Mouse (Mus musculus) hindbrain, embryonic 14.5 days (tissue): ENCODE data around the gene Poc1b. TPM values are rescaled to one million over a fixed set of nuclear protein-coding genes. Genes with fewer than 3 reads are reported as not detected.
A peak's percentile ranks its signal among the peaks of the same experiment; 100 is the strongest.

Experiments
- ATAC-seq: fragments of 200-750 bp; cut with Nextera tagmentation; 2 replicates; pipeline ENCODE4 v1.8.0; 2017; ENCODE audit warnings: moderate number of reproducible peaks, mild to moderate bottlenecking, moderate TSS enrichment, moderate library complexity; ENCODE audit not compliant: low FRiP score
- DNase-seq: peaks from one replicate; pipeline ENCODE4 v3.0.0-alpha.2; 2015; ENCODE audit warnings: low spot score
- H3K27ac ChIP-seq: fragments of 300-500 bp; sonication (generic); 2 replicates; pipeline ENCODE4 v1.5.1; 2014; ENCODE audit warnings: mild to moderate bottlenecking, moderate library complexity
- H3K27me3 ChIP-seq: fragments of 300-500 bp; sonication (generic); 2 replicates; pipeline ENCODE4 v1.6.1; 2014; ENCODE audit warnings: mild to moderate bottlenecking, low read length, mixed read lengths; ENCODE audit not compliant: control insufficient read depth, insufficient read depth
- H3K36me3 ChIP-seq: fragments of 300-500 bp; sonication (generic); replicated peaks from 2 replicates; pipeline ENCODE4 v1.6.1; 2014; ENCODE audit not compliant: control insufficient read depth, insufficient read depth
- H3K4me1 ChIP-seq: fragments of 300-500 bp; sonication (generic); replicated peaks from 2 replicates; pipeline ENCODE4 v1.6.1; 2014; ENCODE audit warnings: antibody characterized with exemption, low read length, mixed read lengths; ENCODE audit not compliant: control insufficient read depth, insufficient read depth
- H3K4me2 ChIP-seq: fragments of 300-500 bp; sonication (generic); replicated peaks from 2 replicates; pipeline ENCODE4 v1.6.1; 2014; ENCODE audit warnings: mild to moderate bottlenecking, moderate library complexity
- H3K4me3 ChIP-seq: fragments of 300-500 bp; sonication (generic); replicated peaks from 2 replicates; pipeline ENCODE4 v1.5.1; 2014; ENCODE audit warnings: mild to moderate bottlenecking, low read length
- H3K9ac ChIP-seq: fragments of 300-500 bp; sonication (generic); 2 replicates; pipeline ENCODE4 v1.6.1; 2014
- H3K9me3 ChIP-seq: fragments of 300-500 bp; sonication (generic); 2 replicates; pipeline ENCODE4 v1.6.1; 2016; ENCODE audit warnings: low read length; ENCODE audit not compliant: control insufficient read depth
- WGBS: fragments of 180-500 bp; shearing (Covaris S2); extraction: QIAGEN DNeasy Blood & Tissue Kit; methylation state at CpG from one replicate; pipeline ENCODE4 v1.1.7; 2014; 5-methylcytosine and 5-hydroxymethylcytosine counted together
- polyA plus RNA-seq: library from polyadenylated mRNA; unstranded; fragments of >200 nt; fragmentation: Nextera tagmentation; extraction: Ambion mirVana; gene quantifications from 2 replicates; pipeline ENCODE4 v1.2.1, GENCODE M21; 2014

Gene Poc1b
- polyA plus RNA-seq, 1 experiment from 2014 or later, result 12.5 TPM

GRCm38 (mm10) chr10:99126225-99126624, 19.4 kb downstream of the Poc1b start, which contains the start of gene Phxr2:
Phxr2 (minus strand) TSS chr10:99126325.
- H3K4me3 ChIP-seq, result no peak within 1 kb of the TSS
- DNase-seq, result no peak
- no peaks in the 10 kb centered on the region for H3K4me1 ChIP-seq
- no peak for ATAC-seq
- H3K9me3 ChIP-seq, result no peaks in the 10 kb centered on the region
- no peak within 1 kb of the TSS for H3K9ac ChIP-seq
- H3K4me2 ChIP-seq, result no peak within 1 kb of the TSS
- no peaks in the 10 kb centered on the region for H3K27me3 ChIP-seq
- H3K27ac ChIP-seq, result no peak within 1 kb of the TSS
- WGBS, result 92% methylated on average over 4 of the region's 4 CpGs
- H3K36me3 ChIP-seq, result peaks cover 23% of the 10 kb centered on the region

GRCm38 (mm10) chr10:99126954-99127353, 20.1 kb downstream of the Poc1b start:
- Histone ChIP-seq H3K4me3 (no peak overlapping the region), H3K27me3 (no peaks in the 10 kb centered on the region), H3K4me1 (no peaks in the 10 kb centered on the region), H3K9me3 (no peaks in the 10 kb centered on the region), H3K4me2 (no peak overlapping the region), H3K36me3 (peaks cover 25% of the 10 kb centered on the region), H3K27ac (no peak overlapping the region), H3K9ac (no peak overlapping the region)
- DNase-seq (no peak), ATAC-seq (no peak)
- WGBS, result 96% methylated on average over 14 of the region's 14 CpGs

GRCm38 (mm10) chr10:99127691-99128261, 20.9 kb downstream of the Poc1b start:
- 87% methylated on average over 11 of the region's 11 CpGs for WGBS
- Histone ChIP-seq H3K4me1 (no peaks in the 10 kb centered on the region), H3K4me3 (no peak overlapping the region), H3K27ac (no peak overlapping the region), H3K27me3 (no peaks in the 10 kb centered on the region), H3K36me3 (peaks cover 28% of the 10 kb centered on the region), H3K9ac (no peak overlapping the region), H3K4me2 (no peak overlapping the region), H3K9me3 (no peaks in the 10 kb centered on the region)
- ATAC-seq (no peak), DNase-seq (no peak)

GRCm38 (mm10) chr10:99130611-99131010, 23.8 kb downstream of the Poc1b start:
- ATAC-seq, result no peak
- H3K27me3 ChIP-seq, result no peaks in the 10 kb centered on the region
- 49% methylated on average over 6 of the region's 6 CpGs for WGBS
- H3K4me2 ChIP-seq, result no peak overlapping the region
- H3K4me1 ChIP-seq, result no peaks in the 10 kb centered on the region
- H3K36me3 ChIP-seq, result peaks cover 28% of the 10 kb centered on the region; the same call in 1 of the 2 replicates
- H3K9me3 ChIP-seq, result no peaks in the 10 kb centered on the region
- DNase-seq, result no peak
- no peak overlapping the region for H3K9ac ChIP-seq
- no peak overlapping the region for H3K27ac ChIP-seq
- H3K4me3 ChIP-seq, result no peak overlapping the region

- ATAC-seq (no peak), DNase-seq (no peak)
These were observed 24.5 kb downstream of the Poc1b start for GRCm38 (mm10) chr10:99131298-99131697.

GRCm38 (mm10) chr10:99132189-99132588, 25.4 kb downstream of the Poc1b start:
- H3K9ac ChIP-seq, result no peak overlapping the region
- ATAC-seq, result no peak

More at GRCm38 (mm10) chr10:99131298-99131697, 24.5 kb downstream of the Poc1b start:
- Histone ChIP-seq H3K9me3 (no peaks in the 10 kb centered on the region), H3K36me3 (peaks cover 24% of the 10 kb centered on the region; the same call in 1 of the 2 replicates), H3K9ac (no peak overlapping the region), H3K4me1 (no peaks in the 10 kb centered on the region), H3K4me3 (no peak overlapping the region), H3K4me2 (no peak overlapping the region), H3K27ac (no peak overlapping the region), H3K27me3 (no peaks in the 10 kb centered on the region)
- WGBS, result 47% methylated on average over 5 of the region's 5 CpGs

GRCm38 (mm10) chr10:99132595-99133272, 25.9 kb downstream of the Poc1b start:
- Histone ChIP-seq H3K9me3 (no peaks in the 10 kb centered on the region), H3K27ac (no peak overlapping the region), H3K4me1 (no peaks in the 10 kb centered on the region), H3K27me3 (no peaks in the 10 kb centered on the region), H3K9ac (no peak overlapping the region), H3K4me2 (no peak overlapping the region), H3K4me3 (no peak overlapping the region), H3K36me3 (peaks cover 23% of the 10 kb centered on the region; the same call in 1 of the 2 replicates)
- 91% methylated on average over 11 of the region's 11 CpGs for WGBS
- ATAC-seq, result no peak
- DNase-seq, result no peak

More at GRCm38 (mm10) chr10:99132189-99132588, 25.4 kb downstream of the Poc1b start:
- Histone ChIP-seq H3K27ac (no peak overlapping the region), H3K4me1 (no peaks in the 10 kb centered on the region), H3K27me3 (no peaks in the 10 kb centered on the region), H3K9me3 (no peaks in the 10 kb centered on the region), H3K4me3 (no peak overlapping the region), H3K36me3 (peaks cover 23% of the 10 kb centered on the region; the same call in 1 of the 2 replicates), H3K4me2 (no peak overlapping the region)
- no peak for DNase-seq
- 72% methylated on average over 6 of the region's 6 CpGs for WGBS

GRCm38 (mm10) chr10:99133321-99133875, 26.6 kb downstream of the Poc1b start:
- DNase-seq, result no peak
- Histone ChIP-seq H3K27ac (no peak overlapping the region), H3K4me1 (no peaks in the 10 kb centered on the region), H3K4me3 (no peak overlapping the region), H3K9ac (no peak overlapping the region), H3K9me3 (no peaks in the 10 kb centered on the region), H3K4me2 (no peak overlapping the region), H3K36me3 (peaks cover 19% of the 10 kb centered on the region; the same call in 1 of the 2 replicates), H3K27me3 (no peaks in the 10 kb centered on the region)
- no peak for ATAC-seq
- WGBS, result 94% methylated on average over 16 of the region's 16 CpGs

GRCm38 (mm10) chr10:99136337-99136736, 29.5 kb downstream of the Poc1b start:
- DNase-seq (peak; percentile 49), ATAC-seq (no peak)
- Histone ChIP-seq H3K9ac (no peak overlapping the region), H3K27ac (no peak overlapping the region), H3K4me1 (no peaks in the 10 kb centered on the region), H3K4me3 (no peak overlapping the region), H3K4me2 (no peak overlapping the region), H3K36me3 (peaks cover 15% of the 10 kb centered on the region), H3K27me3 (no peaks in the 10 kb centered on the region), H3K9me3 (no peaks in the 10 kb centered on the region)
- 61% methylated on average over 5 of the region's 5 CpGs for whole genome bisulfite sequencing
